Mouse (Mus musculus) layer of hippocampus, postnatal 25 days (tissue): Measurements from ENCODE around the gene Alk. TPM values are rescaled to one million over a fixed set of nuclear protein-coding genes. Genes with fewer than 3 reads are reported as not detected.

ENCODE experiments used
- DNase-seq, 2 experiments: peaks; one replicate each; pipeline ENCODE4 v3.0.0; 2022; ENCODE audit warnings: mixed read lengths in 2 of 2, low spot score in 1 of 2; ENCODE audit errors: extremely low spot score in 1 of 2
- total RNA-seq, 2 experiments: library from RNA; stranded (reverse); gene quantifications; 2 replicates each; pipeline ENCODE4 v1.2.3; 2021

The Alk gene
- total RNA-seq, 2 experiments from 2014 or later: 5.8 to 6.1 TPM

- no peak for DNase-seq
Observed at GRCm38 (mm10) chr17:72414676-72415075, 189.8 kb downstream of the Alk start.

GRCm38 (mm10) chr17:72404813-72405212 is 199.6 kb downstream of the Alk start:
- DNase-seq: no peak

DNA sequence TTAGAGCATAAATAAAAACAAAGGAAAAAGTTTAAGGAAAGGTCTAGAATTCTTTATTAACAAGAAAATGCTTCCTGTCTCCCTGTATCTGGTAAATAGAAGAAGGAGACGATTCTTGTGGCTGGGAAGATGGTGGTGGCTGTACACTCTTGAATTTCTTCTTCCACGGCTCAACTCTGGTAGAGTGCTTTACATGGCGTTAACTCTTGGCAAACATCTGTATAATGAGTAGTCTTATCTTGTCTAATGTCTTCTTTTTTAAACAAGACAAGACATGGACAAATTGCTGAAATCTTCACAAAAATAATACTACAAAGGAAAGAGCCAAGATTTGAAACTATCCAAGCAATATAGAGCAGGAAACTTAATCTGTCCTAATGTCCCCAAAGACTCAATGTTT is 202.6 kb downstream of the Alk start:
- DNase-seq: no peak

DNA sequence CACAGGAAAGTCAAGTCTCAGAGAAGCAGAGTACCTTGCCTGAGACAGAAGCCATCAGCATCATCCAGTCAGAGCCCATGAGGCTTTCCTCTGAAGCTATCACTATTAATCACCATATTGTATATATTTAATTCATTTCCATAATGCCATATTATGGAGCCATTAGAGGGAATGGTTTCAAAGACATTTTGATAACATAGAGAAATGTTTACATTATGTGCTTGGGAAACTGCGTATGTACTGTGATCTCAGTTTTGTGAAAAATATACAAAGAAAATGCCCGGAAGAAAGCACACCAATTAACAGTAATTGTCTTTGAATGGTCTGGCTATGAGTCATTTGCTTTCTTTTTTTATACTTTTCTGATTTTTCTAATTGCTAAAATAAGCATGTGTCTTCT is 203.1 kb downstream of the Alk start:
- no peak for DNase-seq

DNA sequence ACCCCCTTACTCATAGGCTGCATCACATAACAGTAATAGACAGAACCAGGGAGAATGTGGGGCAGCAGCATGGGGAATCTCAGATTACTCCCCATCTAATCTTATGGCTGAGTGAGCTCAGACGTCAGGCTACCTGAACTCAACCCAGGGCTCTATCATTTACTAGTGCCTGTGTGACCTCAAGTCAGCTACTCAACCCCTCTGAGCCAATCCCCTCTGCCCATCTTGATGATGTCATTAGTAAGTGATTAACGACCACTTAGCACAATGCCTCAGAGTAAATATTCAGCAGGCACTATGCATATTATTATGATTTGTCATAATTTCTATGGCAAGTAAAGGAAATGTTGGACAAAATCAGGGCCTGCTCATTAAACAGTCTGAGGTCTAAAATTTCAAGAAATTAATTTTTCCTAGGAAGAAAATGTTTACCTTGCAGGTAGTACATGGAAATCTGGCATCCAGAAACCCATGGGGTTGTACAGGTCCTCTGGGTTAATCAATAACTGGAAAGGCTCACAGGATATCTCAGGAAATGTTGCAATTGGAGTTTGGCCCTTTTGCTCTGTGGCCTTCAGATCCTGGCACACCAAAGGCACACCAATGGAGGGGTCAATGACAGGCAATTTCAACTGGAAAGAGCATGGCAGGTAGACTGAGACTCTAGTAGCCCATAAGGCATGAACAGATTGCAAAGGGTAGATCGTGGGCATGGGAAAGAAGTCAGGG is 204.9 kb downstream of the Alk start:
- no peak for DNase-seq

DNA sequence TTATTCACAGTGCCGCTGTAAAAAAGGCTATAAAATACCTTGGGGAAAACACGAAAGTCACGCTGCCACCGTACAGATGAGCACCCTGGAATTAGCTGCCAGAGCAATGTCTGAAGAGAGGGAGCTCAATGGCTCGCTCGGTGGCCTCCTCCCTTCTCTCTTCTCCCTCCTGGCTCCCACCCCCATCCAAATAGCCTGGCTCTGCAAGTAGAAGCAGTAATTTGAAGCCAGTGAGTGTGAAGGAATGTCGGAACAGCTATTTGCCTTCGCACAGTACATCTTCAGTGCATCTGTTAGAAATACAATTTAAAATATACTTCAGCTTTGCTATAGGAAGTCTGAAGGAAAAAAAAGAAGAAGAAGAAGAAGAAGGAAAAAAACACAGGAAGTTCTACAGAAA is 208.5 kb downstream of the Alk start:
- no peak for DNase-seq

DNA sequence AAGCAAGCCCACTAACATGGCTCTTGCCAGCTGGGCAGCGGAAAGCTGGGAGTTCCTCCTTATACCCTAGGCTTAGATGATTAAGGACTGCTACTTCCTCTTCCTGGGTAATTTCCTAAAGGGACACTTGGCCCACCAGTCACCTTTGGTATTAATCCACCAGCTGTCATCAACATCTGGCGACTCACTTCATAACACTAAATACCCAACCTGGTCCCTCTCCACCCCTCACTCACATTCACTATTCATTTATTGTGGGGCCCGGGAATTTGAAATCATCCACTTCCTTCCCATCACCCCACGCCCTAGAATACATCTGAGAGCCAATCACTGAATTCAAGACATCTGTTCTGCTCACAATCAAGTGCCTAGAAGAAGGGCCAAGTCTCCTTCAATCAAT is 235.4 kb downstream of the Alk start:
- no peak for DNase-seq

DNA sequence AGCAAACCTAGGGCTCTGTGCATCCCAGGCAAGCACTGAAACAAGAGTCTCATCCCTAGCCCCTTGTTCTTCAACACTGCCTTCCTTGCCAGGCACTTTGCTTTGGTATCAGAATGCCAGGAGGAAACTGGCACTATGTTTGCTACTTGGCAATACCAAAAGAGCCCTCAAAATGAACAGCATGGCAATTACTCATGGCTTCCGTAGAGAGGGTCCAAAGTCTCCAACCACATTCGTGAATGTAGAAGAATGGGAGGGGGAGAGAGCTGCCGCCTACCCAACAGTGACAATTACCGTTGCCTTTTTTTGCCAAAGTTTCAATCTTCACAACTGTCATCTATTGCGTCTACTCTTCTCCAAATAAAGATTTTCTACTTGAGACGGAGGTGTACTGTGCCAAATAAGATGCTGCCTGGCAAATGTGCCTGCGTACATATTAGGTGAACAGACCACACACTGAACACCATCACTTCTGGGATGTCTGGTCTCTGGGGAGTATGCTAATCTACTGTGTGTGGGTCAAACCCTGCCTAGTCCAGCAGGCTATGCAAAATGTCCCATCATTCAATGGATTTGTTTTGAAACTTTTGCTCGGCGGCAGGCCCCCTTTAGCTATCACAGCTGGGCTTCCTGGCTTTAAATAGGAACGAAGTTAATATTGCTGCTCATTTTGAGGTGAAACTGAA is 241.5 kb downstream of the Alk start:
- no peak for DNase-seq

- no peak for DNase-seq
Observed at GRCm38 (mm10) chr17:72361961-72362360, 242.5 kb downstream of the Alk start.

GRCm38 (mm10) chr17:72356759-72357302 is 247.6 kb downstream of the Alk start:
- no peak for DNase-seq

DNA sequence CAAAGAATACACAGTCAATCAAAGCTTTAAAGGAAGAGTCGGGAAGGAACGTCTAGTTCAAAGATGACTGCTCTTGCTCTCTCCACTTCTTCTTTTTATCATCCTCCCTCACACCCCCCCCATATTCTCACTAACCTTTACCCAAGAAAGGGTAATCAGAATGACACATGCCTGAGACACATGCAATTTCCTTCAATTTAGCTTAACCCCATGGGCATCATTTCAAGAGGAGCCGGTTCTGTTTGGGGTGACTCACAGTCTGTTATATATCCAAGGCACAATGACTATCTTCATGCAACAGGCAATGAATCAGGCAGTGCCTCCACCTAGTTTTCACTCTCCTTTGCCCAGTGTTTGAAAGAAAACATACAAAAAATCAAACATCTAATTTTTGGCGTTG is 265.0 kb downstream of the Alk start:
- no peak for DNase-seq

- DNase-seq: no peak
Observed at GRCm38 (mm10) chr17:72332909-72333308, 271.5 kb downstream of the Alk start.

- no peak for DNase-seq
Observed at GRCm38 (mm10) chr17:72325941-72326340, 278.5 kb downstream of the Alk start.

DNA sequence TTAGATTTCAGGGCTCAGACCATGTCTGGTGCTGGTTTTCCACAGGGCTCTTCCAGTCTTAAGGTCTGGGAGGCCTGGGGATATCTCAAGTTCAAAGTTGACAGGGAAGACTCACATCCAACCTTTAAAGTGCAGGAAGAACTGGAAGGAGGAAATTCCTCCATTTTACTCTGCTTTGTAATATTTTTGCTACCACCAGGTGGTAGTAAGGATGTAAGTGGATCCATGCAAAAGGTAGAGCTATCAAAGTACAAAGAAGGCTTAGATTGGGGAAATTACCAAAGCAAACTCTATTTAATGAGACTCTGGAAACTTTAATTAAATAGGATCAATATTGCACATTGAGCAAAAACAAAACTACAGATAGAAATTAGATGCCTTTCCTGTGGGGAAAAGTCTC is 284.9 kb downstream of the Alk start:
- no peak for DNase-seq

DNA sequence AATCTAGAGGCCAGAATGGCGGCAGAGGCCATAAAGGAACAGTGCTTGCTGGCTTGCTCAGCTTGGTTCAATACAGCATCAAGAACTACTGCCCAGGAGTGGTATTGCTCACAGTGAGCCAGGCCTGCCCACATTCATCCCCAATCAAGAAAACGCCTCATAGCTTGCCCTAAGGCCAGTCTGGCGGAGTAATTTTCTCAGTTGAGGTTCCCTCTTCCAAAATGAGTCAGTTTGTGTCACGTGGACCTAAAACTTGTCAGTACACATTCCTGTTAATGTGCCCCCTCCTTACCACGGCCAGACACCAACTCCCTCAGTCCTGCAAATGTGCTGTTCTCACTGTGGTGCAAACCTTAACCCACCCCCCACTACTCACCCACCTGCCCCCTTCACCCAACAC is 304.8 kb downstream of the Alk start:
- DNase-seq: no peak

GRCm38 (mm10) chr17:72296349-72296748 is 308.1 kb downstream of the Alk start:
- DNase-seq: no peak

GRCm38 (mm10) chr17:72293267-72293580 is 311.2 kb downstream of the Alk start:
- DNase-seq: no peak

- no peak for DNase-seq
Observed at GRCm38 (mm10) chr17:72292444-72293266, 311.8 kb downstream of the Alk start.

- DNase-seq: no peak
Observed at GRCm38 (mm10) chr17:72285961-72286360, 318.5 kb downstream of the Alk start.

DNA sequence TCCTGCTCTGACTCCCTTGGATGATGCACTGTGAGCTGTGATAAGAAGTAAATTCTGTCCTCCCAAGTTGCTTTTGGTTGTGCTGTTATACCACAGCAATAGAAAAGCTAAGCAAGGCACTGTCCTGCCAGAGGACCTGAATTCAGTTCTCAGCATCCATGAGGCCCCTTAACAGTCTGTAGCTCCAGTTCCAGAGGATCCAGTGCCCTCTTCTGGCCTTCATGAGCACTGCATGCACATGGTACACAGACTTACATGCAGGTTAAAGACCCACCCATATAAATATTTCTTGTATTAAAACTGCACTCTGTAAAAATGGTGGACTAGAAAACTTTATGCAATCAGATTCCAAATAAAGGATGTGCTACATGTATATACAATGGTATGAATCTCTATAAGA is 326.1 kb downstream of the Alk start:
- DNase-seq: no peak

GRCm38 (mm10) chr17:72276778-72277177 is 327.6 kb downstream of the Alk start:
- DNase-seq: no peak
